Mouse (Mus musculus): ENCODE measurements around the gene 2010111I01Rik.

GRCm38 (mm10) chr13:63313748-63314607 lies 349.3 kb downstream of the 2010111I01Rik start:
- TF ChIP-seq EP300 (IDR thresholded peaks at IDR 0.05; ENCODE audit: low read length) (no peak), CTCF (conservative IDR thresholded peaks at IDR 0.05 in 1 of 2, IDR thresholded peaks at IDR 0.05 in 1 of 2; ENCODE audit: low read depth in 2 of 2, low read length in 2 of 2) (no peak), POLR2A (IDR thresholded peaks at IDR 0.05; ENCODE audit: low read depth, low read length) (no peak), UBTF (IDR thresholded peaks at IDR 0.05; ENCODE audit: low read depth, low read length) (no peak), ETS1 (conservative IDR thresholded peaks at IDR 0.05; ENCODE audit: low read depth, low read length) (no peak), ELF1 (IDR thresholded peaks at IDR 0.05; ENCODE audit: low read depth, low read length) (no peak), MAZ (IDR thresholded peaks at IDR 0.05; ENCODE audit: low read depth, low read length) (no peak), SIN3A (IDR thresholded peaks at IDR 0.05; ENCODE audit: low read length) (no peak), MAFK (IDR thresholded peaks at IDR 0.05; ENCODE audit: insufficient replicate concordance, low read length) (no peak), USF2 (conservative IDR thresholded peaks at IDR 0.05; ENCODE audit: low read depth, low read length) (no peak)

All from CH12.LX (cell line).